Mouse (Mus musculus) megakaryocyte progenitor cell, adult 5-6 weeks (primary cell): ENCODE measurements around the gene Castor2. TPM values are rescaled to one million over a fixed set of nuclear protein-coding genes. Genes with fewer than 3 reads are reported as not detected.

ENCODE experiments used
- ATAC-seq: replicated peaks from 2 replicates; pipeline ENCODE4 v1.8.0; 2016; ENCODE audit warnings: mild to moderate bottlenecking, moderate TSS enrichment, inconsistent platforms; ENCODE audit not compliant: poor library complexity
- total RNA-seq, 2 experiments: library from RNA; stranded (forward) in 1 of 2; stranded (reverse) in 1 of 2; fragments of 157-497, 149-512 nt in 1 of 2; fragments of 200-1000 nt in 1 of 2; gene quantifications; 2 replicates each; pipeline versions ENCODE4 v1.2.3 to v1.2.4; 2015 to 2017

The Castor2 gene
- total RNA-seq, 2 experiments from 2014 or later, result 0.54 to 2.7 TPM

- no peak for ATAC-seq
Observed at GRCm38 (mm10) chr5:134101883-134102282, 2.4 kb downstream of the Castor2 start.

GRCm38 (mm10) chr5:134102720-134103119, 3.2 kb downstream of the Castor2 start:
- ATAC-seq, result peak; percentile 47

DNA sequence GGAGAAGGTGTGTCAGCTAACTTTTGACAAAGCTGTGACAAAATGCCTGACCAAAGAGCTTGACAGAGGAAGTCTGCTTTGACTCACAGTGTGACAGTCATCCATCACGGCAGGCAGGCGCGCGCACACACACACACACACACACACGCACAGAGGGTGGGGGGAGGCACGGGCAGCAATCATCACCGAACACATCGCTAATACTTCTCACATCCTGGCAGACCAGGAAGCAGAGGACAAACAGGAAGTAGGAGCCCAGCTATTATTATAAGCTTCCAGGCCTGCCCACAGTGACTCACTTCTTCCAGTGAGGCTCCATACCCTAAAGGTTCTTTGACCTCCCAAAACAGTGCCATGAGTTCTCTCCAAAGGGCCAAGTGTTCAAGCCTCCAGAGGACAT, 6.3 kb downstream of the Castor2 start:
- peak; percentile 71 for ATAC-seq

DNA sequence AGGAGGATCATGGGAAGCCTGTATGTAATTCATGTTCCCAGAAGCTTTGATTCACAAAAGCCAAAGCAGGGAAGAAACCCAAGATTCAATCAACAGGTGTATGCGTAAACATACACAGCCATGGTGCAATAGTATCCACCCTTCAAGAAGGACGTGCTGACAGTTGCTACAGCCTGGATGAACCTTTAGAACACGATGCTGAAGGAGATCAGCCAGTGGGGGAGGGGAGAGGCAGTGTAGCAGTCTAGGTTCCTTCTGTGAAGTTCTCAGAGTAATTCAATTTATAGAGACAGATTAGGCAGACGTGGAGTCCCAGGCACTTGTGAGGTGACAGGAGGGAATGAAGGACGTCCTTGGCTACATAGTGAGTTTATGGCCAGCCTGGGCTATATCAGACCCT, 15.5 kb downstream of the Castor2 start:
- ATAC-seq, result no peak

DNA sequence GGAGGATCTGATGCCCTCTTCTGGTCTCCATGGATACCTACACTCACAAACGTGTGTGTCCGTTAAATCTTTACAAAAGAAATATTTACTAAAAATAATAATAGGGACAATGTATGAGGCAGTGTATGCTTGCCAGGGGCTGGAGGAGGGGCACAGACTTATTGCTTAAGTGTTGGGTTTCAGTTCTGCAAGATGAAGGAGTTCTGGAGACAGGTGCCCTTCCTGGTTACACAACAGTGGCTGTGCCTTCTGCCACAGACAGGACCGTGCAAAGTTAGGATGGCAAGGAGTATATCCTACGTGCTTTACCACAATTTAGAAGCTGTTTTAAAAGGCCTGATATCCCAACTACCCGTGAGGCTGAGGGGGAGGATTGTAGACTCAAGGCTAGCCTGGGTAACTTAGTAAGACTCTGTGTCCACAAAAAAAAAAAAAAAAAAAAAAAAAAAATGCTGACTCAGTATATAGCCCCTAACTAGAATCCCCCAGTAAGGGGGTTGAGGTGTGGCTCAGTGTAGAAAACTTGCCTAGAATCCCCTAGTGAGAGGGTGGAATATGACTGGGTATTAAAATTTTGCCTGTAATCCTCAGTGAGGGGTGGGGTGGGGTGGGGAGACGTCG, 16.2 kb downstream of the Castor2 start:
- ATAC-seq, result peak; percentile 93

- no peak for ATAC-seq
Observed at GRCm38 (mm10) chr5:134118798-134119407, 19.4 kb downstream of the Castor2 start.

- ATAC-seq, result no peak
Observed at GRCm38 (mm10) chr5:134119481-134120120, 20.1 kb downstream of the Castor2 start.

- no peak for ATAC-seq
Observed at GRCm38 (mm10) chr5:134120135-134120534, 20.6 kb downstream of the Castor2 start.

DNA sequence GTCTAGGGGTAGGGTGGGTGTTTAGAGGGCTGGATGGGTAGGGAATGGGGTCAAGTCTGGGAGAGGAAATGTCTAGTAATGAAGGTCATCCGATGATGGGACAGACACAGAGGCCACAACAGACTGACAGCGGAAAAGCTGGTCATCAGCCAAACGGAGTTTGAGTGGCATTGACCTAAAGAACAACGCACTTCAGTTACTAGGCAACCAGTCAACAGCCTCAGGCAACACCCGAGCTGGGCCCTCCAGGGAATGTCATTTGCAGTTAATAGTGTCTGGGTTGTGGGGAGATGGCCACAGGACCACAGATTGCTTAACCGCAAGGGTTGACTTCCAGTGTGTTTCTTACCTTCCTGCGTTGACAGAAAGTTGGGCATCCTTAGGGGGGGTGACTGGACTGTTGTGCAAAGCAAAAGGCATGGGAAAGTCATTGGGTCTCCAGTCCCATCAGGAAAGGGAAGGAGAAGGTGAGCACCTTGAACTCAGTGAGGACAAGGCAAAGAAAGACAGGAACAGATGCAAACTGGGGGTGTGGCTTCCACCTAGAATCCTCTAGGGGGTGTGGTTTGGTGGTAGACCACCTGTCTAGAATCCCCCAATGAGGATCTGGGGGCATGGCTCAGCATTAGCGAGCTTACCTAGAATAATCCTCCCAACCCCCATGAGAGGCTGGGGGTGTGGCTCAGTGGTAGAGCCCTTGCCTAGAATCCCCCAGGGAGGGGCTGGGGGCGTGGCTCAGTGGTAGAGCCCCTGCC, 21.8 kb downstream of the Castor2 start:
- peak; percentile 70 for ATAC-seq

GRCm38 (mm10) chr5:134121893-134122259, 22.4 kb downstream of the Castor2 start:
- ATAC-seq, result no peak

- ATAC-seq, result no peak
Observed at GRCm38 (mm10) chr5:134123846-134124245, 24.3 kb downstream of the Castor2 start.

GRCm38 (mm10) chr5:134126232-134126631, 26.7 kb downstream of the Castor2 start:
- ATAC-seq, result no peak

DNA sequence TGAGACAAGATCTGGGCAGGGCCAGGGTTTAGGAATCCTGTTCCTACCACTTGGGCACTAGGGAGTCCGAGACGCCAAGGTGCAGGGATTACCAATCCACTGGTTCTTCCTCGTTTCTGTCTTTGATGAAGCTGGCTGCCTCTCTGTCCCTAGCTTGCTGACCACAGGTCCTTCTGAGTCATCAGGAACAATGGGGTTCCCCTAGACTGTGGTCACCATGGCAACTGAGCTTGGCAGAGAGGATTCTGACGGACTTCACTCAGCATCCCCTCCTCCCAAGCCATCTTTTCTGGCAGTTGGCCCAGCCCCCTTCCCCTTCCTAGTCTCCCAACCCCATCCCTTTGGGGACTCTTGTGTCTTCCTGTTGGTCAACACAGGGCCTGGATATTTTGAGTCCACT, 32.1 kb downstream of the Castor2 start:
- no peak for ATAC-seq

GRCm38 (mm10) chr5:134136022-134136421, 36.5 kb downstream of the Castor2 start:
- ATAC-seq, result no peak

DNA sequence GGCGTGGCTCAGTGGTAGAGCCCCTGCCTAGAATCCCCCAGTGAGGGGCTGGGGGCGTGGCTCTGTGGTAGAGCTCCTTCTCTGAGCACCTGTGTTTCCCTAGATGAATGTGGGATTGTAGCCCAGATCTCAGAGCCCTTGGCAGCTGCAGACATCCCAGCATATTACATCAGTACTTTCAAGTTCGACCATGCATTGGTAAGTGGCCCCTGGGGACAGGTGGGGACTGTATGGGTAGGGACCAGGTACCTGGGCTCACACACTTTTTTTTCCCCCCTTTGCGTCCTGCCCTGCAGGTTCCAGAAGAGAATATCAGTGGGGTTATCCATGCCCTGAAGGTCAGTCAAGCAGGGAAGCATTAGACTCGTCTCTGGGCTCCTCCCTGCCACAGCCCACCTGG, 38.4 kb downstream of the Castor2 start:
- ATAC-seq, result no peak

DNA sequence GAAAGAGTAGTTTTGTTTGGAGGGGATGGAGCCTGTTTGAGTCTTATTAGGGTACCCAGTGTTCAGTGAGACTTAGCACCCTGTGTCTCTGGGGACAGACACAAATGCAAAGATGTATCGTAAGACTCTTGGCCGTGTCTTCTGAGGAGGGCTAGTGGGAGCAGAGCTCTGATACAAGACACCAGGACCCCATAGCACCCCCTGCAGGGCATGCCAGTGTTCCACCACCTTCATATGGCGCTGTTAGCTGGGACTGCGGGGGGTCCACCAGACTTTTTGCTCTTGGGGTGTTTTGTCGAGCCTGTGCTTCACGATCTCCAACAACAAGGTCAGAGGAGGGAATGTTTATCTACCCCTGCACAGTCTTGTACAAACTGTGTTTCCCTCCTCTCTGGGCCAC, 39.9 kb downstream of the Castor2 start:
- ATAC-seq, result 0 out of 2 replicates have a peak, but pooled peaks have one; percentile 39

DNA sequence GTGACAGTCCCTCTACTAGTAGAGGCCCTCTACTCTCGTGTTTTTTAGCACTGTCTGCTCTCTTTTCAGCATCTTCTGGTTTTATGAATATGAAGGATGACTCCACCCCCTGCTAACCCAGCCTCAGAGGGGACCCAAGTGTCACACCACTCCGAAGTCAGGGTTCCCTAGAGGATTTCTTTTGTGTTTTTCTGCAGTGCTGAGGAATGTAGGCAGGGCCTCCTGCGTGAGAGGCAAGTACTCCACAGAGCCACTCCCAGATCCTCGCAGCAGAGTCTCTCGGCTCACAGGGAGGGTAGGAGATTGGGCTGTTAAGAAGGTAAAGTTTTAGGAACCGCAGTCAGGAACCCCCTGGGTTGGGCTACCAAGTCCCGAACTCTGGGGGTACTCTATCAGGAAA, 41.7 kb downstream of the Castor2 start:
- no peak for ATAC-seq

DNA sequence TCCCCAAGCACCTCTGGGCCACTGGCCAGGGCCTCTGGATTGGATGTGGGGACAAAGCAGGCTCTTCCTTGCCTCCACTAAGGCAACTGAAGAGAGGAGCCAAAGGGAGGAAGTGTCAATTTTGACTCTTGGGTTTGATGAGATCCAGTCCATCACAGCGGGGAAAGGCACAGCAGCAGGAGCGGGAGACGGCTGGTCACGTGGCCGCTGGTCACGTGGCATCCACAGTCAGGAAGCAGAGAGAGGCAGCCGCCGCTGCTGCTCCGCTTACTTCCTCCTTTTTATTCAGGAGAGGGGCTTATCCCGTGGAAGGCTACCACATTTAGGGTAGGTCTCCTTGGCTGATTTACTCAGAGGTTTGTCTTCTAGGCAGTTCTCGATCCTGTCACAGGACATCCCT, 42.9 kb downstream of the Castor2 start:
- ATAC-seq, result no peak

- ATAC-seq, result no peak
Observed at GRCm38 (mm10) chr5:134144986-134145385, 45.5 kb downstream of the Castor2 start.

DNA sequence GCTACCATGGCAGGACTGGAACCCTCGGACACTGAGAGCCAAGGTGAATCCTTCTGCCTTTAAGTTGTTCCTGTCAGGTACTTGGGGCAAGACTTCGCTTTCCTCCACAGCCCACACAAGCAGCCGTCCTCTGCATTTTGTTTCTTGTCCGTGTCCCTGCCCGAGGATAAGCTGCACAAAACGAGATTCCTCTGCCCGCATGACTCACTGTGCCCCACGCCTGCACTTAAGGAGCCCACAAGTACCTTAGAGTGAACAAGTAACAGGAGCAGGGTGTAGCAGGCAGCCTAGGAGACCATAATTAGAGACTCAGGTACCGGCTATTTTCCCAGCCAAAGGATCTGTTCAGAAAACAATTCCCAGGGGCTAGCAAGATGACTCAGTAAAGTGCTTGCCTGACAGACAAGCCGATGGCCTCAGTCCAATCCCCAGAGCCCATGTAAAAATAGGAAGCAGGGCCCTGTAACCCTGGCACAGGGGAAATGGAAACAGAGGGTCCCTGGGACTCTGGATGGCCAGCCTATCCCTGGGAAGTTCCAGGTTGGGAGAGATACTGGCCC, 47.8 kb downstream of the Castor2 start:
- no peak for ATAC-seq

DNA sequence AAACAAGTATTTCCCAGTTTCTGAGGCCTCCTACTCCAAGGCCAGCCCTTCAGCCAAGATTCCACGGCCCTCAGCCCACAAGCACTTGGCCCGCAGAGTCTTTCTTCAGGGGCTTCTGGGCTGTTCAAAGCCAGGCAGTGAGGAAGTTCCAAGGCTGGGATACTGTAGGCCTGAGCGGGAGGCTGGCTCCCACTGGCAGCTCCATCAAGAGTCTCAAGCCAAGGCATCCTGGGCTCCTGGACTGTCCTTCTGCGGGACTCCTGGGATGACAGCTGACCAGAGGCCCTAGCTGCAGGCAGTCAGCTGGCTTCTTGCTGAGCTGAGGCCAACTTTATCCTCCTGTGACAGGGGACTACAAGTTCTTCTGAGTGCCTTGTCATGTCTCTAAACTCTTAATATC, 48.6 kb downstream of the Castor2 start:
- ATAC-seq, result no peak
